Mouse (Mus musculus) kidney, adult 2 months (tissue): Measurements from ENCODE around the gene Fam161b. TPM values are rescaled to one million over a fixed set of nuclear protein-coding genes. Genes with fewer than 3 reads are reported as not detected.
"Not testable (repeated sequence)": the region's sequence is repeated elsewhere in the genome, so short reads cannot be mapped to it uniquely, and the experiment has no call there.

Source experiments
- DNase-seq: peaks from one replicate; pipeline ENCODE4 v3.0.0; 2021
- H3K27ac ChIP-seq: fragments of 200-500 bp; 2 replicates; pipeline ENCODE4 v1.5.1; 2012; ENCODE audit warnings: low read depth, low read length, control low read depth, inconsistent platforms; ENCODE audit not compliant: insufficient read depth
- H3K27me3 ChIP-seq: fragments of 200-500 bp; replicated peaks from 2 replicates; pipeline ENCODE4 v1.6.1; 2012; ENCODE audit warnings: mild to moderate bottlenecking, moderate library complexity, low read length, inconsistent platforms; ENCODE audit not compliant: control insufficient read depth, insufficient read depth
- H3K36me3 ChIP-seq: fragments of 200-500 bp; 2 replicates; pipeline ENCODE4 v1.6.1; 2012; ENCODE audit warnings: mild to moderate bottlenecking, moderate library complexity, low read length, inconsistent platforms; ENCODE audit not compliant: control insufficient read depth, insufficient read depth
- H3K4me1 ChIP-seq: fragments of 200-500 bp; 2 replicates; pipeline ENCODE4 v1.6.1; 2011; ENCODE audit warnings: low read length; ENCODE audit not compliant: control insufficient read depth, insufficient read depth
- H3K4me3 ChIP-seq: fragments of 200-500 bp; 2 replicates; pipeline ENCODE4 v1.5.1; 2011; ENCODE audit warnings: mild to moderate bottlenecking, low read depth, low read length, control low read depth; ENCODE audit not compliant: insufficient read depth
- CTCF ChIP-seq: fragments of 200-500 bp; conservative IDR thresholded peaks from 2 replicates; pipeline ENCODE4 v1.5.1; 2011; ENCODE audit warnings: low read depth, mild to moderate bottlenecking, control low read depth, low read length, moderate library complexity, mixed read lengths; ENCODE audit not compliant: insufficient read depth, insufficient read length
- POLR2A ChIP-seq: fragments of 200-500 bp; IDR thresholded peaks from one replicate; pipeline ENCODE4 v1.6.1; 2011; ENCODE audit warnings: low read depth, low read length, control low read depth
- WGBS: fragments of 180-500 bp; shearing (Covaris S2); methylation state at CpG from one replicate; pipeline ENCODE4 v1.1.7; 2018; 5-methylcytosine and 5-hydroxymethylcytosine counted together
- polyA plus RNA-seq: library from polyadenylated mRNA; depleted of rRNA; stranded (reverse); fragments of >200 nt; gene quantifications from 2 replicates; pipeline ENCODE4 v1.2.3, GENCODE M21; 2012

The Fam161b gene
- polyA plus RNA-seq, 1 experiment: 1.2 TPM

DNA sequence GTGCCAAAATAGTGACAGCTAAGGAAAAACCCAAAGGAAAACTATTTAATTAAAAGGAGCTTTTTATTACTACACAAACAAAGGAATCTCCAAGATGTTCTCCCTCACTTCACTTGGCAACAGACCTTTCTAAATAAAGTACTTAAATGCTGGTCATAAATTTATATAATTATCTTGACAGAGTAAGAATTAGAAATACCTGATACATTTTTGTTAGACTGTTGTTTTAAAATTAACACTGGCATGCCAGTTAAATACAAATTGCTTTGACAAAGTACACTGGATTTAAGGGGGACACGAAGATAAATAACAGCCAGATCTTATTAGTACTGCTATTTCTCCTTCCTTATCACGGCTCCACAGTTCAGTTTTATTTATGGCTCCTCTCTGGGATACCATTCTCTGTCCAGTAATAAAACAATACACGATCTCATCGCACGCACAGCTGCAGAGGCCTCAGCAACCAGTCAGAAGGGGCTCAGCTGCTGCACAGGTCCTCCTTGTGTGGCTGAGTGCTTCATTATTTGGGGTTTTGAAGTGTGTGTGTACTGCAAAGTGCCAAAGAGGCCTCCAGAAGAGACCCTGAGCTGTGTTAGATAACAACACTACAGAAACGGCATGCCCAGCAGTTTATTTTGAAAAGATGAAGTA is 12.3 kb upstream of the Fam161b start:
- Histone ChIP-seq H3K27ac (no peak overlapping the region), H3K36me3 (peaks cover 2% of the 10 kb centered on the region), H3K27me3 (no peaks in the 10 kb centered on the region), H3K4me1 (no peaks in the 10 kb centered on the region), H3K4me3 (no peak overlapping the region)
- DNase-seq: no peak
- WGBS: 48% methylated on average over 6 of the region's 6 CpGs
- TF ChIP-seq POLR2A: no peak
- TF ChIP-seq CTCF: no peak

DNA sequence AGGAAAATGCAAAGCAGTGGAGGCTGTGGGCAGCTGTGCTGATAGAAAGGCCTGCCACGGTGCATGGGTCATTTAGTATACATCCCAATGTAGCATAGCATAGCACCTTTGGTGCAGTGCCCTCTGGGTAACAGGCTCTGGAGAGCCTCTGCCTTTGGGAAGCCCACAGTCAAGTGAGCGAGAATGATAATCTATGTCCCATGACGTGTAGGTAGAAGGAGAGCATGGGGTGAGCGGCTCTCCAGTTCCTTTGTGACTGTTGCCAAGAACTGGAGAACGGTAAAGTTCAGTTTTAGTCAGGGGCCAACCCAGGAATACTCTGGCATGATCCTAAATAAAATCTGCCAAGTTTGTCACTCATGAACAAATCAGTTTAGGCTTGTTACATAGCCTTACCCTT is 10.0 kb upstream of the Fam161b start:
- Histone ChIP-seq H3K27ac (no peak overlapping the region), H3K27me3 (no peaks in the 10 kb centered on the region), H3K4me3 (no peak overlapping the region), H3K36me3 (peaks cover 2% of the 10 kb centered on the region), H3K4me1 (no peaks in the 10 kb centered on the region)
- WGBS: 86% methylated on average over 5 of the region's 5 CpGs
- no peak for DNase-seq
- TF ChIP-seq POLR2A: no peak
- no peak for TF ChIP-seq CTCF

DNA sequence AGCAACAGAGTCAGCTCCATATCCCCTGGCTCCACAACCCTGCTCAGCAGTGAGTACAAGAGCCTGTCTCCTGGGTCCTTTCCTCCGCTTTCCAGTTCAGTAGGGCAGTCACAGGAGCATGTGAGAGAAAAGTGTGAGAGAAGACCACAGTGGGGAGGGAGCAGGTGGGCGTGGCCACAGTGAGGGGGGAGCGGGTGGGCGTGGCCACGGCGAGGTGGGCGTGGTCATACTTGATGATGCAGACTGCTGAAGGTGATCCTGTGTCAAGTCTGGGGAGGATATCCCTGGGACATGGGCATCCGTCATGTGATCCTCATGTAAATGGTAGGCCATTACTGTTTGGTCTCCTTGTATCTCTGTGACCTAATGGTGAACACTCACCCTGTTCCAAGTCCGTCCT is 5.3 kb upstream of the Fam161b start:
- DNase-seq: no peak
- Histone ChIP-seq H3K4me1 (no peaks in the 10 kb centered on the region; the same call in 1 of the 2 replicates), H3K4me3 (no peak overlapping the region), H3K27me3 (no peaks in the 10 kb centered on the region), H3K36me3 (no peaks in the 10 kb centered on the region), H3K27ac (no peak overlapping the region)
- TF ChIP-seq CTCF (no peak), POLR2A (no peak)
- WGBS: 71% methylated on average over 9 of the region's 9 CpGs

DNA sequence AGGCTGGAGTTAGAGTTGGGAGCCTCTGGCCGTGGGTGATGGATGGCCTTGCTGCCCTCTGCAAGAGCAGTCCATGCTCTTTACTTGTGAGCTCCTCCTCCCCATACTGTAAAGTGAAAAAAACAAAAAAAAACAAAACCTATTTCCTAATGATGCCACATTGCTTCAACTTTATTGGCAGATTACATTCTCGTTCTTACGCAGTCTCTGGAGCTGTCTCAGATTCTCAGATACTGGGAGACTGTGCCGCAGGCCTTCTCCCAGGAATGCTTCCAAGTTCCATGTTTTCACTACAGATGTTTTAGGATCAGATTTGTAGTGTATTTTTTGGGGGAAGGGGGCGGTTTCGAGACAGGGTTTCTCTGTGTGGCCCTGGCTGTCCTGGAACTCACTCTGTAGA is 3.5 kb upstream of the Fam161b start:
- TF ChIP-seq POLR2A (no peak), CTCF (no peak)
- 94% methylated on average over 6 of the region's 6 CpGs for WGBS

DNA sequence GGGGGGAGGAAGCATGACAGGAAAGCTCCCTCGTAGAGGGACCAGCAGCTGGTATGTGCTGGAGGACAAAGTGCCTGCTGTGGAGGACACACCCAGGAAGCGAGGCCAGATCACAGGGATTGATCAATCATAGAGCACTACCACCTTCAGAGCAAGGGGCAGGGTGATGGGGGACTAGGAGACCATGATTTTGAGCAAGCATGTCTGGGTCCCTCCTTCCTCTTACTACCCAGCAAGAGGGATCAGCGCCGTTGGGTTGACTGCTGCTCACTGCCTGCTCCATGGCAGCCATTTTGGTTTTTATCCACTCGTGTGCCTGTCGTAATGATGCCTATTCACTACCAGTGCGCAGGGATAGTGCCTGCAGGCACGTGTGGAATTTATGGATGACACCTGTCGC is 2.7 kb upstream of the Fam161b start:
- H3K27me3 ChIP-seq: no peaks in the 10 kb centered on the region
- H3K4me3 ChIP-seq: no peak overlapping the region
- H3K4me1 ChIP-seq: no peaks in the 10 kb centered on the region; the same call in 1 of the 2 replicates
- TF ChIP-seq POLR2A (no peak), CTCF (no peak)
- no peak overlapping the region for H3K27ac ChIP-seq
- no peaks in the 10 kb centered on the region for H3K36me3 ChIP-seq
- 75% methylated on average over 9 of the region's 9 CpGs for WGBS
- no peak for DNase-seq

More for the DNA sequence above, 3.5 kb upstream of the Fam161b start:
- Histone ChIP-seq H3K27me3 (no peaks in the 10 kb centered on the region), H3K36me3 (no peaks in the 10 kb centered on the region), H3K4me3 (no peak overlapping the region), H3K27ac (no peak overlapping the region), H3K4me1 (no peaks in the 10 kb centered on the region; the same call in 1 of the 2 replicates)
- DNase-seq: no peak

DNA sequence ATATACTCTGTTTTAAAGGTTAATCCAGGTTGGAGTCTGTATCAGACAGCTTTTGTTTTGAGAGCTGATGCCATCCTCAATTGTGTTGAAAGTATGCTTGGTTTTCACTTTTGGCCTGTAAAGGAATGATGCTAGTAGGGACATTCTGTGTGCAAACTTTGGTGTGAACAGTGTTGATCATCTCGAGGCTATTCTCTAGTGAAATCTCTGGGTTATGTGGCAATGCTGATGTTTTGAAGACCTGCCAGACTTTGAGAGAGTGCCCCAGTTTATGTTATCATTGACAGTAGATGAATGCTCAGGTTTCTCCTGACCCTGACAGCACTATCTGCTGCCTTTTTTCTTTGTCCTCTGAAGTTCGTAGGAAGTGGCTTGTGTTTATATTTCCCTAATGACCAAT is 1.2 kb upstream of the Fam161b start:
- TF ChIP-seq POLR2A: no peak
- TF ChIP-seq CTCF: no peak
- no peak for DNase-seq
- Histone ChIP-seq H3K27ac (no peak overlapping the region), H3K36me3 (no peaks in the 10 kb centered on the region), H3K27me3 (no peaks in the 10 kb centered on the region), H3K4me1 (no peaks in the 10 kb centered on the region; the same call in 1 of the 2 replicates), H3K4me3 (no peak overlapping the region; the same call in 1 of the 2 replicates)
- 19% methylated on average over 2 of the region's 2 CpGs for WGBS

DNA sequence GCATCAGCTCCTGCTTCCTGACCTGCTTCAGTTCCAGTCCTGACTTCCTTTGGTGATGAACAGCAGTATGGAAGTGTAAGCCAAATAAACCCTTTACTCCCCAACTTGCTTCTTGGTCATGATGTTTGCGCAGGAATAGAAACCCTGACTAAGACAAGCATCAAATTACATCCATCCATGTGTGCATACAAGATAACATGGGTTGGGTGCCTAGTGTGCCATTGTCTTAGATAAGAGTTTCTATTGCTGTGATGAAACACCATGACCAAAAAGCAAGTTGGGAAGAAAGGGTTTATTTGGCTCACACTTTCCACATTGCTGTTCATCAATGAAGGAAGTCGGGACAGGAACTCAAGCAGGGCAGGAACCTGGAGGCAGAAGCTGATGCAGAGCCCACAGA is 2.9 kb downstream of the Fam161b start:
- DNase-seq, H3K4me1 ChIP-seq, H3K27me3 ChIP-seq, H3K36me3 ChIP-seq, H3K4me3 ChIP-seq, H3K27ac ChIP-seq: not testable (repeated sequence)
- WGBS: 79% methylated on average over 2 of the region's 2 CpGs
